Mouse (Mus musculus): Measurements from ENCODE around the gene Sytl3.
"Not testable (repeated sequence)": the region's sequence is repeated elsewhere in the genome, so short reads cannot be mapped to it uniquely, and the experiment has no call there.

GRCm38 (mm10) chr17:6695712-6696111, 36.8 kb downstream of the Sytl3 start:
- TF ChIP-seq CTCF (IDR thresholded peaks at IDR 0.05; ENCODE audit: low read depth, low read length); POLR2A (IDR thresholded peaks at IDR 0.05; ENCODE audit: extremely low read depth, insufficient read depth, low read length): not testable (repeated sequence)

All from liver, adult 2 months (tissue).